Mouse (Mus musculus): ENCODE measurements around the gene Pum3.
"Not testable (repeated sequence)": the region's sequence is repeated elsewhere in the genome, so short reads cannot be mapped to it uniquely, and the experiment has no call there.

The Pum3 gene

GRCm38 (mm10) chr19:27394341-27394990 is 35.2 kb downstream of the Pum3 start:
- no peak for DNase-seq (ENCODE audit: inconsistent age in 2 of 2, low spot score in 1 of 2)

GRCm38 (mm10) chr19:27392431-27392830 is 37.2 kb downstream of the Pum3 start:
- no peak for DNase-seq (ENCODE audit: inconsistent age in 2 of 2, low spot score in 1 of 2)

DNA sequence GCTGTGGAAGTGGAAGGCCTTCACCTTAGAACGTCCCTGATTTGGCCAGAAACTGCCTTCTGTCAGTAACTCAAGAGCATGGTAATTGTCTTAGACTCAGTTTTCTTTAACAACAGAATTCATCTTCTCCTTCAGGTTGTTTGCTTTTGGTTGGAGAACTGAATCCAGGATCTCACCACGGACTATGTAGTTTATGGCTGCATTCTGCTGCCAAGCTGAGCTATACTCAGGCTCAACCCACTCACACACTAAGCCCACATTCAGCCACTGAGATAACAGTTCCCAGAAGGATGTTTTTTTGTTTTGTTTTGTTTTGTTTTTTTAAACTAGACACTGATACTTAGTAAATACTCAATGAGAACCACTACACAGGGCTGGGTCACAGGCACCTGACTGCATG is 38.3 kb downstream of the Pum3 start:
- no peak for DNase-seq (ENCODE audit: inconsistent age in 2 of 2, low spot score in 1 of 2)

DNA sequence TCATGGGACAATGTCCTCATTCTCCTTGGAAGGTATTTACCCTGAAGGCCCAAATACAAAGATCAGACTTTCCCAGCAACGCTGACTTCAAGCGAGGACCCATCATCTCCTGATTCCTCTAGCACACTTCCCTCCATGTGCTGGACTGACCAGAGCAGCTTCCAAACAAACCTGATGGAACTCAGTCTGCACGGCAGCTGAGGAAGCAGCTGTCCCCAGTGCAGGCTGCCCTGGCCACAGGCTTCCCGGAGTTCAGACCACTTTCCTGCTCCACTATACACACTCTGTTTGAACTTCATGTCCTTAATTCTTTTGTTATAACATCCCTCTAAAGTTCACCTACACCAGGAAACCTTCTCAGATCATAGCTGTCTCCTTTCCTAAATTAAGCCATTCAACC is 40.1 kb downstream of the Pum3 start:
- not testable (repeated sequence) for DNase-seq (ENCODE audit: inconsistent age in 2 of 2, low spot score in 1 of 2)

DNA sequence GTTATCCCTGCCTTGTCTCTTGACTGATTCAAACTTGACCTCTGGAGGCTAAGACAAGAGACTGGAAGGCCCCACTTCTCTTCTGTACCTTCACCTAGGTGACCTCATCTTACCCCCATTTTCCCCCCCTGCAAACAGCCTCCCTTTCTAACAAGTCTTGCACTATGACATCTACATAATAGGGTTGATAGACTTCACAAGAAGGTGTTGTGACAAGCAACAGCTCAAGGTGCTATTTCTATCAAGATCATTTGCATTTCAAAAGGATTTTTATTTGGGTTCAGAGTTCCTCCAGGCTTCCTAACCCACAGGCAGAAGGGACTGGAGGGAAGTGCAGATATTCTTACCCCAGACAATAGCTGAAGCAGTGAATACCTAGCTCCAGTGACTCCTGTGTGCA is 44.3 kb downstream of the Pum3 start:
- DNase-seq (ENCODE audit: inconsistent age in 2 of 2, low spot score in 1 of 2) = no peak

DNA sequence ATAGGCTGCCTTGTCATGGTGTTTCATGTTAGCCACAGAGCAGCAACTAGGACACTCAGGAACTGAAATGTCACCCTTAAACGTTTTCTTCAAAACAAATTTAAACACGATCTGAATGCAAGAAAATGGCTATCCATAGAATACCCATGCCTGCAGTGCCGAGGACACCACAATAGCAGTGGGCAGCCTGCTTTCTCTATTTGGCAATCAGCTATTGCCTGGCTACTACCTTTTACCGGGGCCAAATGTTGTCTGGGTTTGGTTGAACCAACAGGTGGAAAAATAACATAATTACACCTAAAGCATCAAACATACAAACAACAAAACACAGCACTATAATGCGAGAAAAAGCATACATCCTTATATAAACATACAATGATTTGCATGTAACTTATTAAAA is 46.4 kb downstream of the Pum3 start:
- no peak for DNase-seq (ENCODE audit: inconsistent age in 2 of 2, low spot score in 1 of 2)

GRCm38 (mm10) chr19:27382131-27382530 is 47.5 kb downstream of the Pum3 start:
- DNase-seq (ENCODE audit: inconsistent age in 2 of 2, low spot score in 1 of 2) = no peak

GRCm38 (mm10) chr19:27379712-27380401 is 49.8 kb downstream of the Pum3 start:
- DNase-seq (ENCODE audit: inconsistent age in 2 of 2, low spot score in 1 of 2) = no peak

DNA sequence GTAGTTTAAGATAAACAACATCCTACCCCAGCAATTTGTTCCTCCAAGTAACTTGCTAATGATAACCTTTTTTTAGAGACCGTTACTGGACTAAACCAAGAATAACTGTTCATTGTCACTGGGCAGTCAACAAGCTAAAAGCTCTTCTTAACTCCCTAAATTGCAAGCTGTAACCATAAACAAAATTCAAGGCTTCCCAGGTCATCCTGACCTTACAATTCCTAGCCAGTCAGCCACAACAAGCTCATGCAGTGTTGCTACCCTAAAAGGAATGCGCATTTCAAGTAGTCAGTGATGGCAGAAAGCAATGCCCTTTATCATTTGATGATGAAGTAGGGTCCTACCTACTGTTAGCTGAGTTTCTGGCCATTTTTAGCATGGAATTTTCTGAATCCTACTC is 58.8 kb downstream of the Pum3 start:
- peak in 1 of 2 experiments; percentile 38 for DNase-seq (ENCODE audit: inconsistent age in 2 of 2, low spot score in 1 of 2)

GRCm38 (mm10) chr19:27370174-27370573 is 59.5 kb downstream of the Pum3 start:
- no peak for DNase-seq (ENCODE audit: inconsistent age in 2 of 2, low spot score in 1 of 2)

GRCm38 (mm10) chr19:27369461-27370135 is 60.0 kb downstream of the Pum3 start:
- no peak for DNase-seq (ENCODE audit: inconsistent age in 2 of 2, low spot score in 1 of 2)

- no peak for DNase-seq (ENCODE audit: inconsistent age in 2 of 2, low spot score in 1 of 2)
These were observed 63.4 kb downstream of the Pum3 start for GRCm38 (mm10) chr19:27366113-27366746.

- peak; percentile 92 to 96 for DNase-seq (ENCODE audit: inconsistent age in 2 of 2, low spot score in 1 of 2)
These were observed 65.1 kb downstream of the Pum3 start for GRCm38 (mm10) chr19:27364521-27364931.

GRCm38 (mm10) chr19:27363891-27364290 is 65.7 kb downstream of the Pum3 start:
- peak; percentile 27 to 74 for DNase-seq (ENCODE audit: inconsistent age in 2 of 2, low spot score in 1 of 2)

DNA sequence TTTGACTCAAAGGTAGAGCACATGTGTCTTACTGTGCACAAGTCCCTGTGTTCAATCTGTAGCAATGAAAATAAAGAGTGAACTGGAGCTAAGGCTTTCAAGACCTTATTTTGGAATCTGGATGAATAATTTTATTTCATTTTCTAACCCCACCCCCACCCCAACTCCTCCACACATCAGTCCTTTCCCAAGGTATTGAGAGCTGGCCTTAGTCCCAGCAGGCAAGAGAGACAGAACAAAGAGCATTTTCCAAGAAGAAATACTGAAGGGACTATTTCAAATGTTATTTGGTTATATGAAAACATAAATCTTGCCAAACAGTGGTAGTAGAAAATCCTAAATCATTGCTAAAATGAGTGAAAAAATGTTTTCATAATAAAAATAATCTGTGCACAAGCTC is 69.2 kb downstream of the Pum3 start:
- DNase-seq (ENCODE audit: inconsistent age in 2 of 2, low spot score in 1 of 2) = no peak

GRCm38 (mm10) chr19:27351700-27352099 is 77.9 kb downstream of the Pum3 start:
- DNase-seq (ENCODE audit: inconsistent age in 2 of 2, low spot score in 1 of 2) = peak in 1 of 2 experiments; percentile 64

DNA sequence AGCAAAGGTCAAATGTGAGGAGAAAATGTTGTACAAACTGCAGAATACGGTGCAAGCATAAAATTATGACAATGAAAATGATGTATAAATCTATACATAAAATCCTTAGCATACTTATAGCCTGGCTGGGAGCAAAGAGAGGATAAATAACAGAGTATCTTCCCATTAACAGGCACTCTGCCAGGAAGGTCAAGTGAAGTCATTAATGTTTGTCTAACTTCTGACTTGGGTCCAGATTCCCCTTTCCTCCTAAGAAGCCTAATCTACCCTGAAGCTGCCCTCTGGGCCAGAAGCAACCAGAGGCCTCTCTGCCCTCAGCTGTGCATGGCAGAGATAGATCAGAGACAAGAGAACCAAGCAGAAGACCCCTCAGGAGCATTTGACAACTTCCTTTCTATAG is 83.1 kb downstream of the Pum3 start:
- no peak for DNase-seq (ENCODE audit: inconsistent age in 2 of 2, low spot score in 1 of 2)
